Mouse (Mus musculus): ENCODE data around the gene Nmrk2. TPM values are rescaled to one million over a fixed set of nuclear protein-coding genes. Genes with fewer than 3 reads are reported as not detected.

The Nmrk2 gene
- polyA plus RNA-seq, 2 experiments, result not detected

GRCm38 (mm10) chr10:81167200-81168086, 34.4 kb downstream of the Nmrk2 start, which contains the start of gene Pias4:
Pias4 (minus strand) TSS chr10:81167923.
- peak; percentile 99 for DNase-seq (ENCODE audit: low read depth in 3 of 3, low spot score in 3 of 3)
- Histone ChIP-seq H3K36me3 (replicated peaks; ENCODE audit: control insufficient read depth, insufficient read depth, low read depth) (no peaks in the 10 kb centered on the region; the same call in none of the 2 replicates), H3K27ac (peak within 1 kb of the TSS; percentile 93), H3K9me3 (ENCODE audit: control insufficient read depth, low read length) (no peaks in the 10 kb centered on the region), H3K9ac (replicated peaks) (peak within 1 kb of the TSS; percentile 89), H3K27me3 (ENCODE audit: control insufficient read depth, insufficient read depth, low read length) (no peaks in the 10 kb centered on the region), H3K4me2 (ENCODE audit: low read depth) (peak within 1 kb of the TSS; percentile 99), H3K4me1 (replicated peaks; ENCODE audit: control insufficient read depth in 2 of 2, insufficient read depth in 2 of 2, low read length in 1 of 2) (peaks cover 6 to 15% of the 10 kb centered on the region in 2 experiments), H3K4me3 (ENCODE audit: insufficient read depth in 1 of 2, low read depth in 2 of 2, low read length in 2 of 2) (peak within 1 kb of the TSS; percentile 83 to 93)
- TF ChIP-seq CTCF (IDR thresholded peaks at IDR 0.05; ENCODE audit: low read depth) (no peak), EP300 (IDR thresholded peaks at IDR 0.05; ENCODE audit: low read depth) (no peak)
- peak; percentile 84 for ATAC-seq (ENCODE audit: insufficient read depth)
- under 1% methylated on average over 63 of the region's 64 CpGs for WGBS (ENCODE audit: insufficient replicate concordance)

- H3K27me3 ChIP-seq (ENCODE audit: control insufficient read depth, insufficient read depth, low read length), result no peaks in the 10 kb centered on the region
- no peak for TF ChIP-seq CTCF (IDR thresholded peaks at IDR 0.05; ENCODE audit: low read depth)
- TF ChIP-seq EP300 (IDR thresholded peaks at IDR 0.05; ENCODE audit: low read depth), result no peak
- H3K36me3 ChIP-seq (replicated peaks; ENCODE audit: control insufficient read depth, insufficient read depth, low read depth), result peaks cover 6% of the 10 kb centered on the region
- H3K4me2 ChIP-seq (ENCODE audit: low read depth), result no peak overlapping the region
- no peaks in the 10 kb centered on the region for H3K9me3 ChIP-seq (ENCODE audit: control insufficient read depth, low read length)
- DNase-seq (ENCODE audit: low read depth in 3 of 3, low spot score in 3 of 3), result no peak
- no peak overlapping the region for H3K9ac ChIP-seq (replicated peaks)
- H3K4me1 ChIP-seq (replicated peaks; ENCODE audit: control insufficient read depth in 2 of 2, insufficient read depth in 2 of 2, low read length in 1 of 2), result peaks cover 6 to 17% of the 10 kb centered on the region in 2 experiments
- ATAC-seq (ENCODE audit: insufficient read depth), result no peak
- no peak overlapping the region for H3K4me3 ChIP-seq (ENCODE audit: insufficient read depth in 1 of 2, low read depth in 2 of 2, low read length in 2 of 2)
- H3K27ac ChIP-seq, result no peak overlapping the region
- WGBS (ENCODE audit: insufficient replicate concordance), result 78% methylated on average over 8 of the region's 8 CpGs
These were observed 36.7 kb downstream of the Nmrk2 start for GRCm38 (mm10) chr10:81165118-81165517.

- H3K9me3 ChIP-seq (ENCODE audit: control insufficient read depth, low read length), result no peaks in the 10 kb centered on the region
- peaks cover 15% of the 10 kb centered on the region for H3K36me3 ChIP-seq (replicated peaks; ENCODE audit: control insufficient read depth, insufficient read depth, low read depth)
- H3K27me3 ChIP-seq (ENCODE audit: control insufficient read depth, insufficient read depth, low read length), result no peaks in the 10 kb centered on the region
- H3K9ac ChIP-seq (replicated peaks), result no peak overlapping the region
- no peak overlapping the region for H3K4me2 ChIP-seq (ENCODE audit: low read depth)
- no peak overlapping the region for H3K27ac ChIP-seq
- H3K4me1 ChIP-seq (replicated peaks; ENCODE audit: control insufficient read depth in 2 of 2, insufficient read depth in 2 of 2, low read length in 1 of 2), result peaks cover 0 to 8% of the 10 kb centered on the region in 2 experiments; a peak in 3 of 4 replicates
- 21% methylated on average over 2 of the region's 2 CpGs for WGBS (ENCODE audit: insufficient replicate concordance)
- no peak overlapping the region for H3K4me3 ChIP-seq (ENCODE audit: insufficient read depth in 1 of 2, low read depth in 2 of 2, low read length in 2 of 2)
- ATAC-seq (ENCODE audit: insufficient read depth) (0 out of 2 replicates have a peak, but pooled peaks have one; percentile 14), DNase-seq (ENCODE audit: low read depth in 3 of 3, low spot score in 3 of 3) (no peak)
- no peak for TF ChIP-seq CTCF (IDR thresholded peaks at IDR 0.05; ENCODE audit: low read depth)
- TF ChIP-seq EP300 (IDR thresholded peaks at IDR 0.05; ENCODE audit: low read depth), result no peak
These were observed 39.6 kb downstream of the Nmrk2 start for GRCm38 (mm10) chr10:81162318-81162652.

- H3K9ac ChIP-seq (replicated peaks), result no peak overlapping the region
These were observed 40.1 kb downstream of the Nmrk2 start for GRCm38 (mm10) chr10:81161602-81162317.

GRCm38 (mm10) chr10:81154736-81155135, 47.1 kb downstream of the Nmrk2 start:
- H3K27me3 ChIP-seq (ENCODE audit: control insufficient read depth, insufficient read depth, low read length), result no peaks in the 10 kb centered on the region
- 77% methylated on average over 6 of the region's 6 CpGs for WGBS (ENCODE audit: insufficient replicate concordance)
- H3K4me1 ChIP-seq (replicated peaks; ENCODE audit: control insufficient read depth in 2 of 2, insufficient read depth in 2 of 2, low read length in 1 of 2), result peaks cover 0 to 3% of the 10 kb centered on the region in 2 experiments; a peak in 1 of 4 replicates
- H3K9me3 ChIP-seq (ENCODE audit: control insufficient read depth, low read length), result no peaks in the 10 kb centered on the region
- no peak overlapping the region for H3K4me3 ChIP-seq (ENCODE audit: insufficient read depth in 1 of 2, low read depth in 2 of 2, low read length in 2 of 2)
- no peak overlapping the region for H3K9ac ChIP-seq (replicated peaks)
- no peak overlapping the region for H3K27ac ChIP-seq
- no peak overlapping the region for H3K4me2 ChIP-seq (ENCODE audit: low read depth)
- ATAC-seq (ENCODE audit: insufficient read depth) (no peak), DNase-seq (ENCODE audit: low read depth in 3 of 3, low spot score in 3 of 3) (no peak)
- H3K36me3 ChIP-seq (replicated peaks; ENCODE audit: control insufficient read depth, insufficient read depth, low read depth), result peaks cover 60% of the 10 kb centered on the region
- no peak for TF ChIP-seq CTCF (IDR thresholded peaks at IDR 0.05; ENCODE audit: low read depth)
- TF ChIP-seq EP300 (IDR thresholded peaks at IDR 0.05; ENCODE audit: low read depth), result no peak

More at GRCm38 (mm10) chr10:81161602-81162317, 40.1 kb downstream of the Nmrk2 start:
- H3K4me2 ChIP-seq (ENCODE audit: low read depth), result no peak overlapping the region
- 0 out of 2 replicates have a peak, but pooled peaks have one; percentile 3 for ATAC-seq (ENCODE audit: insufficient read depth)
- 67% methylated on average over 8 of the region's 8 CpGs for WGBS (ENCODE audit: insufficient replicate concordance)
- peaks cover 0 to 7% of the 10 kb centered on the region in 2 experiments; a peak in 3 of 4 replicates for H3K4me1 ChIP-seq (replicated peaks; ENCODE audit: control insufficient read depth in 2 of 2, insufficient read depth in 2 of 2, low read length in 1 of 2)
- no peak overlapping the region for H3K27ac ChIP-seq
- no peaks in the 10 kb centered on the region for H3K27me3 ChIP-seq (ENCODE audit: control insufficient read depth, insufficient read depth, low read length)
- no peak for DNase-seq (ENCODE audit: low read depth in 3 of 3, low spot score in 3 of 3)
- peaks cover 20% of the 10 kb centered on the region for H3K36me3 ChIP-seq (replicated peaks; ENCODE audit: control insufficient read depth, insufficient read depth, low read depth)
- TF ChIP-seq EP300 (IDR thresholded peaks at IDR 0.05; ENCODE audit: low read depth), result no peak
- TF ChIP-seq CTCF (IDR thresholded peaks at IDR 0.05; ENCODE audit: low read depth), result no peak
- no peaks in the 10 kb centered on the region for H3K9me3 ChIP-seq (ENCODE audit: control insufficient read depth, low read length)
- H3K4me3 ChIP-seq (ENCODE audit: insufficient read depth in 1 of 2, low read depth in 2 of 2, low read length in 2 of 2), result no peak overlapping the region
